Mouse (Mus musculus) small intestine, adult 2 months (tissue): ENCODE data around the gene Olfr133.
"Not testable (repeated sequence)": the region's sequence is repeated elsewhere in the genome, so short reads cannot be mapped to it uniquely, and the experiment has no call there.

Experiments
- CTCF ChIP-seq: fragments of 200-500 bp; IDR thresholded peaks from 2 replicates; pipeline ENCODE4 v1.5.1; 2012; ENCODE audit warnings: low read depth, mild to moderate bottlenecking, control low read depth, inconsistent platforms, low read length, moderate library complexity, mixed read lengths; ENCODE audit not compliant: insufficient replicate concordance, insufficient read length; ENCODE audit errors: extremely low read depth
- POLR2A ChIP-seq: fragments of 200-500 bp; IDR thresholded peaks from 2 replicates; pipeline ENCODE4 v1.6.1; 2012; ENCODE audit warnings: low read depth, mild to moderate bottlenecking, control low read depth, inconsistent platforms, low read length, moderate library complexity

DNA sequence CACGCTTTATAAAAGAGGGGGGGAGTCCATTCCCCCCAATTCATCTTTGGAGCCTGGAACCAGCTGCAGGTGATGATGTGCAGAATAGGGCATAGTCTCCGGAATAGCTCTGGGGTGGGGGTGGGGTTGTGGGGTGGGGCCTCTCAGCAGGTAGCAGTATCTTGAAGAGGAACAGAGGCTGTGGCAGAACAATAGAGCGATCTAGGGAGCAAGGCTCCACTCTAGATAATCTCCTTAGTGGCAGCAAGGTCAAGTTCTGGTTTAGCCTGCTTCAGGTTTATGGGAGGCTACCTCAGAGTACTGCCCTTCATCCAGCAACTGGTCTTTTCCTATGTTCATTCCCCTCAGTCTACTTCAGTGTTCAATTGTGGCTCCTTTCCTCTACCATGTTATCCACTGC is 19.7 kb upstream of the Olfr133 start:
- not testable (repeated sequence) for TF ChIP-seq POLR2A, CTCF
